Mouse (Mus musculus): ENCODE results near the gene 1700011L22Rik.

The 1700011L22Rik gene

DNA sequence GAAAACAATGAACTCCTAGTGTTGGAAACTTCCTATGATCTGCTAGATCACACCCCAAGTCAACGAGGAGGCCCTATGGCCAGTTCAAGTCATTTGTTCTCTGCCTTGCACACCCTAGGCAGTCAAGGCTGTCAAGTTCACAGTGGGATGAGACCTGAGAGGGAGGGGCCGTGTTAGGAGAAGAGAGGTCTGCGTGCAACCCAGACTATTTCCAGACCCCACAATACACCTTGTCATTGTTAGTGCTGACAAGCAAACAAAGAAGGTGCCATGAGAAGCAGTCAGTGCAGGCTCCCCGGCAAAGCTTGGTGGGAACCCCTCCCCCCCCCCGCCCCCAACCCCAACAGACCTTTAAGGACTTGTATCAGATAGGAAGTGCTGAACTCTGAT, 25.6 kb downstream of the 1700011L22Rik start:
- Histone ChIP-seq H3K36me3 (ENCODE audit: control insufficient read depth, insufficient read depth, low read length, poor library complexity, severe bottlenecking) (no peaks in the 10 kb centered on the region), H3K27me3 (ENCODE audit: control insufficient read depth, insufficient read depth, low read length, poor library complexity, severe bottlenecking) (no peaks in the 10 kb centered on the region)
- DNase-seq (ENCODE audit: low read depth, low spot score) = no peak

DNA sequence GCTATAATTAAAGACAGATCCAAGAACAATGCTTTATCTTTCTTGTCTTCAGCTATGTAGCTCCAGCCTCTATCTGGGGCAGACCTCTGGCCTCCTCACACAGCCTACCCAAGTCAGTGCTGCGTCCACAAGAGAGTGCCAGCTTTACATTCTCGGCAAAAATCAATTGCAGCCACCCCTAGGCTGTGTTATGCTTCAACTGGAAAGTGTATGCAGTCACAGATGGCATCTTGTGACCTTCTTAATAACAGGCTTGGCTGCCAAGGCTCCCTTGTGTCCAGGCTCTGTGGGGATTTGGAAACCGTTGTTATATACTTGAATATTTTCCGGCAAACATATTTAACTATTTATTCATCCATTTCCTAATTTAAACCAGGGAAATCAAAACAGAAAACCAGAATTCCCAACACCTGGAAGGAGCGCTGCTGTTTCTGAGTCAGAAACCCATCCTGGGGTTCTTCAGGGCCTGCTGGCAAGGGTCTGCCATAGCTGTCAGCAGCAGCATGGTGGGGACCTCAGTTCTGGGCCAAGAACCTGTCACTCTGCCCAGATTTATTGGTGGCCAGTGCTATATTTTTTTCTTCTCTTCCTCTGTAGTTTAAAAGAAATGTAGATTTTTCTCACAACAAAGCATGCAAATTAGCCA, 26.1 kb downstream of the 1700011L22Rik start:
- no peak for DNase-seq (ENCODE audit: low read depth, low spot score)
- no peaks in the 10 kb centered on the region for H3K27me3 ChIP-seq (ENCODE audit: control insufficient read depth, insufficient read depth, low read length, poor library complexity, severe bottlenecking)
- no peaks in the 10 kb centered on the region for H3K36me3 ChIP-seq (ENCODE audit: control insufficient read depth, insufficient read depth, low read length, poor library complexity, severe bottlenecking)

DNA sequence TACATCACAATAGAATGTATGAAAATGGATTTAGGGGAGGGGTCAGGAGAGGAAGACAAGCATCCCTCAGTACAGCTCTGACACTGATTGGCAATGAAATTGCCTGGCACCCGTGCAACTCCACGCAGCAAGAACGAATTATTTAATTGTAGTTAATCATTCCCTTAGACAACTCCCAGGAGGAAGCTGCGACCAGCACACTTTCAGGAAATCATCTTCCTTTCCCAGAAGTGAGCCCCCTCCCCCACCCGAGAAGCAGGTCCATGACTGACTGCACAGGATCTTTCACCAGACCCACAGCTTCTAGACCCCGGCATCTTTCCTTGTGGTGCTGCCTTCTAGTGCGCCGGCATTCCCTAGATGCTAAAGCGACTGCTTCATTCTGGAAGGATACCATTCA, 36.7 kb downstream of the 1700011L22Rik start:
- Histone ChIP-seq H3K36me3 (ENCODE audit: control insufficient read depth, insufficient read depth, low read length, poor library complexity, severe bottlenecking) (no peaks in the 10 kb centered on the region), H3K27me3 (ENCODE audit: control insufficient read depth, insufficient read depth, low read length, poor library complexity, severe bottlenecking) (no peaks in the 10 kb centered on the region)
- DNase-seq (ENCODE audit: low read depth, low spot score) = no peak

DNA sequence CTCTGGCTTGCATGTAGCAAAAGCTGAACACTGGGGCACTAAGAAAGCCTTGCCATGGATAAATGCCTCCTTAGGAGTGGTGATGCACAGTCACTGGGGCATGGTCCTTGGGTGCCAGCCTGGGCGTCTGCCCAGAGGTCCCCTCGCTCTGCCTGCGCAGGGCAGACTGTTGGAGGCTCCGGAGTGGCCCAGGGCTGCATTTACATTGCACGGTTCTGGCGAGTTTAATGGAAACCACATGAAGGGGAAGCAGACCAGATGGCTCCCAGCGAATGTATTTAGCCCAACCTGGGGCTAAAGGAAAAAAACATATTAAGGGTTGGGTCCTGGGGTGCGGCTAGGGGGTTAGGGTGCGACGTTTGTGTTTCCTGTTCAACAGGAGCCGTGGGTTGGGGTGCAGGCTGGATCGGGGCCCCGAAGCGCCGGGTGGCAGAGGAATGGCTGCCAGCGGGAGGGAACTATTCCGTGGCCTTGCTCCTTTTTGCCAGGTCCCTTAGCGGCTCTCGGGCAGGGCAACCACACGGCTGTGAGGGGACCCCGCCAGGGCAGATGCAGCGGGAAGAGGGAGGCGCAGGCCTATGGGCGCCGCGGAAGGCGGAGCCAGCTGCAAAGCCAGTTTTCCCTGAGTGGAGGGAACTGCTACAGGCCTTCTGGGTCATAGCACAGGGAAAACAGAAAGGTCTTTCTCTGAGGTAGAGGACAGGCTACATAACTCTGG, 38.6 kb downstream of the 1700011L22Rik start:
- Histone ChIP-seq H3K36me3 (ENCODE audit: control insufficient read depth, insufficient read depth, low read length, poor library complexity, severe bottlenecking) (no peaks in the 10 kb centered on the region), H3K27me3 (ENCODE audit: control insufficient read depth, insufficient read depth, low read length, poor library complexity, severe bottlenecking) (no peaks in the 10 kb centered on the region)
- DNase-seq (ENCODE audit: low read depth, low spot score) = peak; percentile 2

DNA sequence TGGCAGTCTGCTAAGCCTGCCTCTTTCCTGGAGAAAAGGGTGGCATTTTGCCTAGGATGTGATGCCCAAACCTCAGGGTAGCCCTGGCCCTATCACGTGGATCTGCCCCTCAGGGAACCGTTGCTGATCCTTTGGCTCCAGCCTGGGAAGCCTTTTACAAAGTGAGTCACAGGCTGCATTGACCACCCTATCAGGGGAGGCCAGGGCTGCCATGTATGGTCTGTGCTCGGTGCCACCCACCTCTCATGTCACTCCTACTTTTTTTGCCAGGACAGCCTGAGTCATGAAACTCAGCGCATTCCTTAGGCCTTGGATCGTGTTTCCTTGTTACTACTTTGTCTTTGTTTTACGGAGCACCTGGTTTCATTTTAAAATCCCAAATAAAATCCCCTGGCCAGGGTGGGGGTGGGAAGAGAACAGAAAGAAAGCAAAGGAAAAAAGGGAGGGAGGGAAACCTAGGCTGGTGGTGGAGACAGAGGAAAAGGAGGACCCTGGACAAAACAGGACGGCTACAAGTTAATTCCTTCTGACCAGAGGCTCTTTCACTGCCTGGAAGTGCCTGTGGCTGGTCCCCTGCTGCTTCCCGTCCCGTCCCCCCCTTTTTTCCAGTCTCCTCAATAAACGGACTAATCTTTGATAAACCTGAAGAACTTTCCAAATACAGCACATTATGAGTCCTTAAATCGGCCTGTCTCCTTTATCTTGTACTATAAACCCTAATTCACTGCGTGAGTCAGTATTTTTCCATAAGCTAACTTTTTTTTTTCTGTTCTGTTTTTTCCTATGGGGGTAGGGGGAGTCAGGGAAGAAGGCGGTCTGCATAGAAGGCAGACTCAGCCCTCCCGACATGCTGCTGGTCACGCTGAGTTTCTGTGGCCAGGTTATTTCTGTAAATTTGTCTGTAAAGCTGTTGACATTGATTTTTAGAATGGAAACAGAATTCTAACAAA, 39.4 kb downstream of the 1700011L22Rik start:
- DNase-seq (ENCODE audit: low read depth, low spot score) = no peak
- no peaks in the 10 kb centered on the region for H3K27me3 ChIP-seq (ENCODE audit: control insufficient read depth, insufficient read depth, low read length, poor library complexity, severe bottlenecking)
- H3K36me3 ChIP-seq (ENCODE audit: control insufficient read depth, insufficient read depth, low read length, poor library complexity, severe bottlenecking) = no peaks in the 10 kb centered on the region

DNA sequence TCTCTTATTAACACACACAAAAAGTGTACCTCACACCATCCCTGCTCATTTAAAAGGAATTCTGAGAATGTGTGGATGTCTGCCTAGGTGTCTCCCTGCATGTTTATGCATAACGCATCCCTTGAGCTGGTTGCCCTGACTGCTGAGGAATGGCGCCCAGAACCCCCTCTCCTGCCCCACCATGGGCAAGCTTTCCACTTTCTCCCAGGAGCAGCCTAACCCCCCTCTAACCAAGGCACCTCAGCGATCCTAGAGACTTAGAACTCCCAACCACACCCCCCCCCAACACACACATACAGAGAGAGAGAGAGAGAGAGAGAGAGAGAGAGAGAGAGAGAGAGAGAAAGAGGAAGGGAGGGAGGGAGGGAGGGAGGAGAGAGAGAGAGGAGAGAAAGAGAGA, 40.2 kb downstream of the 1700011L22Rik start:
- H3K36me3 ChIP-seq (ENCODE audit: control insufficient read depth, insufficient read depth, low read length, poor library complexity, severe bottlenecking) = no peaks in the 10 kb centered on the region
- DNase-seq (ENCODE audit: low read depth, low spot score) = no peak
- H3K27me3 ChIP-seq (ENCODE audit: control insufficient read depth, insufficient read depth, low read length, poor library complexity, severe bottlenecking) = no peaks in the 10 kb centered on the region

DNA sequence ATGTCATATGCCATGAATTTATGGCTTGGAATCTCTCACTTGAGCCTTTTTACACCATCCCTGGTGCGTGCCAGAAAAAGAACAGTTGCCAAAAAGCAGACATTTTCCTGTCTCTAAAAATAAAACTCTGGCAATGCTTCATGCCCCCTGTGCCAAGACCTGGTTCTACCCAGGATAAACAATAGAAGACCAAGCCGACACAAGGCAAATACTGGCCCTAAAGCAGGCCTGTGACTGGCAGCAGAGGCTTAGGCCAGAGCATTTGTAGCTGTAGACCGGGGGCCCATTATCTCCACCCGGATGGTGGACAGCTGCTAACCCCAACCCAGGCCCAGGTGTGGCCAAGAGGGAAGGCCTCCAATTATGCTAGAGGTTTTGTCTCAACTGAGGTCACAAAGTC, 41.5 kb downstream of the 1700011L22Rik start:
- H3K27me3 ChIP-seq (ENCODE audit: control insufficient read depth, insufficient read depth, low read length, poor library complexity, severe bottlenecking) = no peaks in the 10 kb centered on the region
- no peak for DNase-seq (ENCODE audit: low read depth, low spot score)
- no peaks in the 10 kb centered on the region for H3K36me3 ChIP-seq (ENCODE audit: control insufficient read depth, insufficient read depth, low read length, poor library complexity, severe bottlenecking)

DNA sequence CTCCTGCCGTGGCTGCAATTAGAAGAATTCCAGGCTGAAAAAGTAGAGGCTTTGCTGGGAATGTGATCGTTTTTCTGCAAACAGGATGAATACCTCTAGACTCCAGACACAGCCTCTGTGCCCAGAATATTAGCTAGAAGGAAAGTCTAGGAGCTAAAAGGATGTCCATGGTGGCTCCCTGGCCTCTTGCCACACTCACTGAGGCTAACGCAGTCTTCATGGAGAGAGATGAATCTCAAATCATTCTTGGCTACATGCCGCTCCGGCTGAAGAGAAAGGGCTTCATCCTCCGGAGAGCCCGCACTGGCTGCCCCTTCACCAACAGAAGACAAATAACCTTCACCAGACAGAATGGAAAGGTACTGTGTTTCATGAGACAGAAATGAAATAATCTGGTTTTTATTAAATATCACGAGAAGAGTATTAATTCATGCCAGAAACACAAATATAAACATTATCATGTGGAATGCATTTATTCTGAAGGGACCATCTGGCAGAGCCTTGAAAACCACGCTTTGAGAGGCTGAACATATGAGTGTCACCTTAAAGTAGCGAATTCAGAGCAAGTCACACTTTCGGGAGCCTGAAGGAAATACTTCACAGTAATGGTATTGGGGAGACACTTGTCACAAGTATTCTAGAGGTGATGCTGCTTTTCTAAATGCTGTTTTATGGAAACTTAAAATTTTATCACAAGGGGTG, 46.8 kb downstream of the 1700011L22Rik start:
- Histone ChIP-seq H3K36me3 (ENCODE audit: control insufficient read depth, insufficient read depth, low read length, poor library complexity, severe bottlenecking) (no peaks in the 10 kb centered on the region), H3K27me3 (ENCODE audit: control insufficient read depth, insufficient read depth, low read length, poor library complexity, severe bottlenecking) (no peaks in the 10 kb centered on the region)
- no peak for DNase-seq (ENCODE audit: low read depth, low spot score)

DNA sequence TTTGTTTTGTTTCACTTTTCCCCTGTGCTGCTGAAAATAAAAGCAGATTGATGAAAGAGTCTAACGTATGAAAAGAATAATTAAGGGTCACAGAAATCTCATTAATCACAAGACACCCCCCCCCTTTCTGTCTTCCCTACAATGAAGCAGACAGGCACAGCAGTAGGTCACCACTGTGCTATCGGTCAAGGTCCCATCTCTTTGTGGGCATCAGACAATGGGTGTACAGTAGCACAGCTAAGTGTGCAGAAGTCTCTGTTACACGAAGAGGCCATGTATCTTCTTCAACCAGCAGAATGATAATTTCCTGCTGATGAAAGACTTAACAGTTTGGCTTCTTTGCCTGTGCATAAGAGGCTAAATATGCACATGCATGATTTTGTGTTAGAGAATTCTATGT, 49.7 kb downstream of the 1700011L22Rik start:
- Histone ChIP-seq H3K27me3 (ENCODE audit: control insufficient read depth, insufficient read depth, low read length, poor library complexity, severe bottlenecking) (no peaks in the 10 kb centered on the region), H3K36me3 (ENCODE audit: control insufficient read depth, insufficient read depth, low read length, poor library complexity, severe bottlenecking) (no peaks in the 10 kb centered on the region)
- DNase-seq (ENCODE audit: low read depth, low spot score) = no peak

DNA sequence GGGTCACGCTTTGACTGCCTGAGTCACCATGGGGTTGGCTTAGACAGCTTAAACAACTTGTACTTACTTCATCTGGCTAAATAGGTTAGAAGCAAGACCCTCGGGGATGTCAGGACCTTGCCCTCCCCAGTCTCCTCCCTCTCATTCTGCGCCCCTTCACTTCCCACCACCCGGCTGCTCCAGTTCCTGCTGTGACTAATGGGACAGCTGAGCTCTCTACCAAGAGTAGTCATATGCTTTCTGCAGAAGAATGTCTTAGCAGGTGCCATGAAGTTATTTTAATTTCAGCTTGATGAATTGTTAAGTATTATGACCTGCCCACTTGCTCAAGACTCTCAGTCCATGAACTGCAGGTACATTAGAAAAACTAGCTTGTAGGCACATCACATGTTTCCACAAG, 51.9 kb downstream of the 1700011L22Rik start:
- H3K36me3 ChIP-seq (ENCODE audit: control insufficient read depth, insufficient read depth, low read length, poor library complexity, severe bottlenecking) = no peaks in the 10 kb centered on the region
- no peak for DNase-seq (ENCODE audit: low read depth, low spot score)
- H3K27me3 ChIP-seq (ENCODE audit: control insufficient read depth, insufficient read depth, low read length, poor library complexity, severe bottlenecking) = no peaks in the 10 kb centered on the region

DNA sequence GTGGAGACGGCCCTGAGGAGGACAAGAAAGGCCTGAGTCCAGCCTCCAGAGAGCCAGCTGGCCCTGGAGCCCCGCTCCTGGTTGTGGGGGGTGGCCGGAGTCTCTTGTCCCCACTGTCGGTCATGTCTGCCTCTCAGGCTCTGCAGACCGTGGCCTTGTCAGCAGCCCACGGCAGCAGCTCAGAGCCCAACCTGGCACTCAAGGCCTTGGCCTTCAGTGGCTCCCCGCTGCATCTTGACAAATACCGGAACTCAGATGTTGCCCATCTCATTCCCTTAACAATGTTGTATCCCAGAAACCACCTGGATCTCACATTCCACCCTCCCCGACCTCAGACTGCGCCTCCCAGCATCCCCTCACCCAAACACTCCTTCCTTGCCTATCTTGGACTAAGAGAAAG, 58.3 kb downstream of the 1700011L22Rik start:
- Histone ChIP-seq H3K36me3 (ENCODE audit: control insufficient read depth, insufficient read depth, low read length, poor library complexity, severe bottlenecking) (0 out of 2 replicates have a peak, but pooled peaks cover 2% of the 10 kb centered on the region), H3K27me3 (ENCODE audit: control insufficient read depth, insufficient read depth, low read length, poor library complexity, severe bottlenecking) (no peaks in the 10 kb centered on the region)
- DNase-seq (ENCODE audit: low read depth, low spot score) = no peak

DNA sequence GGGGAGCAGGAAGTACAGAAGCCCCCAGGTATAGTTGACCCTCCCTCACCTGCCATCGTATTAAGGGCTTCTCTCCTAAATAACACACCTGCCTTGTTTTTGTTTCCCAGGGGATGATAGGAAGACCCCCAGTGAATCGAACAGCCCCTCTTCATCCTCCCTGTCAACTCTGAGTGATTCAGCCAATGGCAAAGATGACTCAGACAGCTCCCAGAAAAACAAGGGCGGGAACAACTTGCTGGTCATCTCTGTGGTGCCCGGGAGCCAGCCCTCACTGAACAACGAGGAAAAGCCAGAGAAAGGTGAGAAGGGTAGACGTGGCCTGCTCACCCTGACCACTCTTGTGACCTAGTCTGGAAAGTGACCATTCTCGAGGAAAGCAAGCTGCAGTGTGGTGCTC, 62.9 kb downstream of the 1700011L22Rik start:
- DNase-seq (ENCODE audit: low read depth, low spot score) = no peak
- no peaks in the 10 kb centered on the region for H3K27me3 ChIP-seq (ENCODE audit: control insufficient read depth, insufficient read depth, low read length, poor library complexity, severe bottlenecking)
- 0 out of 2 replicates have a peak, but pooled peaks cover 2% of the 10 kb centered on the region for H3K36me3 ChIP-seq (ENCODE audit: control insufficient read depth, insufficient read depth, low read length, poor library complexity, severe bottlenecking)

DNA sequence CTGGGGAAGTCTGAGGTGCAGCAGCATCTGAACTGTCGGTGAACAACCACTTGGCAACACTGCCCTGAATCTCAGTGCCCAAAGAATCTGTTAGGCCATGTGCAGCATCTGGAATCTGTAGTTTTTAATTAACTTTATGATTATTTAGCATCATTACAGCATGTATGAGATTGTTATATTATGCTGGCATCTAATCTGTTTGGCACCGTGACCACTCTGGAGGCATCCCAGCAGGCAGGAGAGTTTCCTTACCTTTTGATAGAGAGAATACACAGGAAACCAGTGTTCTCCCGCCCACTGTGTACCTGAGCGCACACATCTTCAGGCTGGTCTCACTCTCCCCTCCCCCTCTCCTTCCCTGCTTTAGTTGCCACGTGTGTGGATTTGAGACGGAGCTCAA, 68.7 kb downstream of the 1700011L22Rik start:
- Histone ChIP-seq H3K36me3 (ENCODE audit: control insufficient read depth, insufficient read depth, low read length, poor library complexity, severe bottlenecking) (no peaks in the 10 kb centered on the region), H3K27me3 (ENCODE audit: control insufficient read depth, insufficient read depth, low read length, poor library complexity, severe bottlenecking) (no peaks in the 10 kb centered on the region)
- DNase-seq (ENCODE audit: low read depth, low spot score) = no peak

DNA sequence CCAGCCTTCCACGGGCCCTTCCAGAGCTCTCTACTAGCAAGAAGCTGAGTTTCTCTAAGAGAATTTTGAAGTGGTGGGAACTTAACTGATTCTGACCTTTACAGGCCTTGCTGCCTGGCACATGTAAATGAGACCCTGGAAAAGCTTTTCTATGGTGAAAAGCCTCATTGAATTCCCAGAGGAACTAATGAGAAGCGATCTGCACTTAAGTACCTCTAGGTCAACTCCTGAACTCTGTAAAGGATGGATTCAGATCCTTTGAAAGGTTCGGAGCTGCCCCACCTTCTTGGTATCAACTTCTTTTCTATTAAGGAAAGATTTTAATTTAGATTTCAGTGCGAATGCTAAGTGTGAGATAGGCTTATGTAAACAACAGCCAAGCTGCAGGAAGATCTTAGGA, 72.4 kb downstream of the 1700011L22Rik start:
- no peak for DNase-seq (ENCODE audit: low read depth, low spot score)
- Histone ChIP-seq H3K27me3 (ENCODE audit: control insufficient read depth, insufficient read depth, low read length, poor library complexity, severe bottlenecking) (no peaks in the 10 kb centered on the region), H3K36me3 (ENCODE audit: control insufficient read depth, insufficient read depth, low read length, poor library complexity, severe bottlenecking) (no peaks in the 10 kb centered on the region)
